Mouse (Mus musculus): ENCODE measurements around the gene Catsperg2. TPM values are rescaled to one million over a fixed set of nuclear protein-coding genes. Genes with fewer than 3 reads are reported as not detected.

The Catsperg2 gene
- 0.06 and 0.13 TPM in 2 replicates for polyA plus RNA-seq (2012; ENCODE audit: low replicate concordance)

GRCm38 (mm10) chr7:29726860-29727259 lies at the start of gene Catsperg2:
Catsperg2 (minus strand) TSS chr7:29727032.

DNA sequence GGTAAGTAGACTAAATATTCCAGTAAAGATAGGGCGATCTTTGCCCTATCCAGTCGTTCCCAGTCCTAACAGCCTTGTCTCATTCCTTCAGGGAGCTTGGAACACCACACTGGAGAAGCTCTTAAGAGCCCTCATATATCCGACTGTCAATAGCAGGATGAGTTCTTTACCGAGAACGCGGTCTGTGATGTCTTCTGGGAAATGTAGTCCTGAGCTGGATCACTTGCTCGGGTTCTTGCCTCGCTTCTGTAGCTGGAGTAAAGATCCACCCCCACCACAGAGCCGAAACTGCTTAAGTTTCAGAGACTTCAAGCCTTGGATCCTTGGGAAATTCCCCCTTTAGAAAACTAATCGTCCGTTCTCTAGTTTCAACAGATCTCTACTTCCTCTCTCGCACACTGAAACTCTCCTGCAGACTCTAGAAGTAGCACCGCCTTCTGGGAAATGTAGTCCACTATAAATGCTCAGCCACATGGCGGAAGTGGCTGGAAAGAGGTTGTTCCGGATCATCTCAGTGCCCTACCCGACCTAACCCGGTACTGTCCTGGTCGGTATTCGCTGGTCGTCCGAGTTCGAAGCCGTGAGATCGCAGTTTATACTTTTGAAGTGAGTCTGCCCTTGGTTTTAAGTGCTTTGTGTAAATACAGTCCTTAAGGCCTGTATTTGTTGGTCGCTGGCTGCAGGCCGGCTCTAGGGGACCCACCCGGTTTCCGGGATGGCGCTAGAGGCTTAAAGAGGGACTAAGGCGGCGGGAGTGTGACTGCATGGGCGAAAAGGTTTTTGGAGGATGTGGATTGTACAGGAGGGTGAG lies 41.5 kb upstream of the Catsperg2 start, which contains the start of gene Zfp84:
Zfp84 (plus strand) TSS at position 463 of the 811 bp plus-strand sequence.

Other genes with a start within 250 kb of the Catsperg2 start
- 81.7 and 208 TPM in 2 replicates for gene Sipa1l3, start 208.4 kb downstream of the Catsperg2 start, polyA plus RNA-seq (2012; ENCODE audit: low replicate concordance)
- gene Zfp84, start 41.5 kb upstream of the Catsperg2 start, polyA plus RNA-seq (2012; ENCODE audit: low replicate concordance), result 1.2 and 4.8 TPM in 2 replicates
- 1.0 and 1.3 TPM in 2 replicates for gene Zfp30, start 57.0 kb upstream of the Catsperg2 start, polyA plus RNA-seq (2012; ENCODE audit: low replicate concordance)
- gene Zfp790, start 89.1 kb upstream of the Catsperg2 start, polyA plus RNA-seq (2012; ENCODE audit: low replicate concordance), result 0.53 and 0.97 TPM in 2 replicates
- gene Zfp940, start 126.6 kb upstream of the Catsperg2 start, polyA plus RNA-seq (2012; ENCODE audit: low replicate concordance), result 0.21 TPM in 1 of 2 replicates, not detected in the other
- gene Zfp420, start 132.9 kb upstream of the Catsperg2 start, polyA plus RNA-seq (2012; ENCODE audit: low replicate concordance), result 0.18 and 0.53 TPM in 2 replicates
- gene Zfp27, start 179.5 kb upstream of the Catsperg2 start, polyA plus RNA-seq (2012; ENCODE audit: low replicate concordance), result 0.48 and 0.52 TPM in 2 replicates
- gene Zfp383, start 181.2 kb upstream of the Catsperg2 start, polyA plus RNA-seq (2012; ENCODE audit: low replicate concordance), result 0.18 and 0.31 TPM in 2 replicates
- gene Zfp74, start 227.1 kb upstream of the Catsperg2 start, polyA plus RNA-seq (2012; ENCODE audit: low replicate concordance), result 3.1 and 10.3 TPM in 2 replicates